Mouse (Mus musculus) heart, adult 10 weeks (tissue): ENCODE data around the gene Rtkn2. TPM values are rescaled to one million over a fixed set of nuclear protein-coding genes. Genes with fewer than 3 reads are reported as not detected.

ENCODE experiments used
- polyA plus RNA-seq: library from polyadenylated mRNA; stranded (reverse); fragments of 350-450 nt; fragmentation: Illumina TruSeq; extraction: RNeasy Lipid Tissue Mini Kit (QIAGEN cat#74804); gene quantifications from one replicate; pipeline ENCODE4 v1.2.3, GENCODE M21; 2014; ENCODE audit warnings: low read depth, low replicate concordance

The Rtkn2 gene
- polyA plus RNA-seq = not detected

GRCm38 (mm10) chr10:67979401-67980157 lies at the start of gene Rtkn2:
Gene Rtkn2, plus strand, starts transcription at chr10:67979570.

Other genes with a start within 250 kb of the Rtkn2 start
- gene Zfp365, start 66.9 kb upstream of the Rtkn2 start, polyA plus RNA-seq = 0.60 TPM